Mouse (Mus musculus) small intestine, adult 2 months (tissue): ENCODE data around the gene Cd79a.

Source experiments
- CTCF ChIP-seq: fragments of 200-500 bp; IDR thresholded peaks from 2 replicates; pipeline ENCODE4 v1.5.1; 2012; ENCODE audit warnings: low read depth, mild to moderate bottlenecking, control low read depth, inconsistent platforms, low read length, moderate library complexity, mixed read lengths; ENCODE audit not compliant: insufficient replicate concordance, insufficient read length; ENCODE audit errors: extremely low read depth
- POLR2A ChIP-seq: fragments of 200-500 bp; IDR thresholded peaks from 2 replicates; pipeline ENCODE4 v1.6.1; 2012; ENCODE audit warnings: low read depth, mild to moderate bottlenecking, control low read depth, inconsistent platforms, low read length, moderate library complexity

GRCm38 (mm10) chr7:24883896-24884692, 13.1 kb upstream of the Cd79a start, which contains the start of gene Rps19:
- TF ChIP-seq CTCF (peak; percentile 72), POLR2A (peak; percentile 91)
